Mouse (Mus musculus) lung, embryonic 15.5 days (tissue): ENCODE data around the gene Smim15. TPM values are rescaled to one million over a fixed set of nuclear protein-coding genes. Genes with fewer than 3 reads are reported as not detected.

ENCODE experiments used
- ATAC-seq: fragments of 200-750 bp; cut with Nextera tagmentation; 2 replicates; pipeline ENCODE4 v1.8.0; 2017; ENCODE audit warnings: moderate number of reproducible peaks, borderline replicate concordance; ENCODE audit not compliant: low FRiP score, low TSS enrichment; ENCODE audit errors: extremely low read depth
- H3K27ac ChIP-seq: fragments of 300-500 bp; sonication (generic); 2 replicates; pipeline ENCODE4 v1.5.1; 2015; ENCODE audit warnings: moderate library complexity, mild to moderate bottlenecking, inconsistent platforms
- H3K27me3 ChIP-seq: fragments of 300-500 bp; sonication (generic); 2 replicates; pipeline ENCODE4 v1.6.1; 2015; ENCODE audit warnings: inconsistent platforms
- H3K36me3 ChIP-seq: fragments of 300-500 bp; sonication (generic); 2 replicates; pipeline ENCODE4 v1.6.1; 2015; ENCODE audit warnings: inconsistent platforms
- H3K4me1 ChIP-seq: fragments of 300-500 bp; sonication (generic); 2 replicates; pipeline ENCODE4 v1.6.1; 2015; ENCODE audit warnings: inconsistent platforms
- H3K4me2 ChIP-seq: fragments of 300-500 bp; sonication (generic); 2 replicates; pipeline ENCODE4 v1.6.1; 2015; ENCODE audit warnings: inconsistent platforms, mild to moderate bottlenecking, moderate library complexity
- H3K4me3 ChIP-seq: fragments of 300-500 bp; sonication (generic); 2 replicates; pipeline ENCODE4 v1.5.1; 2015; ENCODE audit warnings: mild to moderate bottlenecking, inconsistent platforms
- H3K9ac ChIP-seq: fragments of 300-500 bp; sonication (generic); 2 replicates; pipeline ENCODE4 v1.6.1; 2015; ENCODE audit warnings: inconsistent platforms
- H3K9me3 ChIP-seq: fragments of 300-500 bp; sonication (generic); 2 replicates; pipeline ENCODE4 v1.6.1; 2016; ENCODE audit warnings: inconsistent platforms
- WGBS: fragments of 180-500 bp; shearing (Covaris S2); methylation state at CpG from one replicate; pipeline ENCODE4 v1.1.7; 2015; 5-methylcytosine and 5-hydroxymethylcytosine counted together
- polyA plus RNA-seq: library from polyadenylated mRNA; unstranded; fragments of >200 nt; fragmentation: Nextera tagmentation; extraction: Ambion mirVana; gene quantifications from 2 replicates; pipeline ENCODE4 v1.2.1, GENCODE M21; 2015

Smim15 gene
- polyA plus RNA-seq, 1 experiment from 2014 or later, result 69.7 TPM

DNA sequence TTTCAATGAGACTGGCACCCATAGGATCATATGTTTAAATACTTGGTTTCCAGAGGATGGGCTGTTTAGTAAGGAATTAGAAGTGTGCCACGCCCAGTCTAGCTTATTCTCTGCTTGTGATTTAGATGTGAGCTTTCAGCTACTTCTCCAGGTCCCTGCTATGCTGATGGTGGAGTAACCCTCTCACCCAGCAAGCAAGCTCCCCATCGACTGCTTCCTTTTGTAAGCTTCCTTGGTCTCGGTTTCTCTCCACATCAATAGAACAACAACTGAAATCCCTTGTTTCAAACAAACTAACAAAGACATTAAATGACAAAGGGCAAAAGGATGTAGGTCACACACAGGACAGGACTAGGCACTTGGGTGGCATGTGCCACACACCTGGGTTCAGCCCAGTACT is 3.8 kb upstream of the Smim15 start:
- no peaks in the 10 kb centered on the region for H3K9me3 ChIP-seq
- no peak overlapping the region for H3K4me3 ChIP-seq
- no peak overlapping the region for H3K9ac ChIP-seq
- ATAC-seq, result no peak
- no peaks in the 10 kb centered on the region for H3K27me3 ChIP-seq
- no peaks in the 10 kb centered on the region for H3K36me3 ChIP-seq
- no peak overlapping the region for H3K4me2 ChIP-seq
- WGBS, result 69% methylated on average over 3 of the region's 3 CpGs
- H3K27ac ChIP-seq, result no peak overlapping the region
- peaks cover 31% of the 10 kb centered on the region for H3K4me1 ChIP-seq

DNA sequence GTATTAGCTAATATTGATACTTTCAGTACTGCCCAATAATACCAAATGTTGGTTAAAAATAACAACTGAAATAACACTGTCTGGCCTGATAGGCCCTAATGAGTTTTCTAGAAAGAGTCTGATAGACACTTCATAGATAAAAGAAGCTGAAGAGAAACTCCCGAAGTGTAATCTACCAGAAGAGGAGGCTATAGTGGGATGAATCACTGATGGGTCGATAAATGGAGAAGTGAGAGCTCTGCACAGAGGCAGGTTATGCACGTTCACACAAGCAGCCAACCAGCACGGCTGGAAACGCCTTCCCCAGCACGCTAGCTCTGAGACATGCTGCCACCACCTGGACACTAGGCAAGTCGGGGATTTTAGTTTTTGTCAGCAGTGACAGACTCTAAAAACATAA is 2.9 kb upstream of the Smim15 start:
- peak overlapping the region; percentile 25; the same call in 1 of the 2 replicates for H3K4me2 ChIP-seq

DNA sequence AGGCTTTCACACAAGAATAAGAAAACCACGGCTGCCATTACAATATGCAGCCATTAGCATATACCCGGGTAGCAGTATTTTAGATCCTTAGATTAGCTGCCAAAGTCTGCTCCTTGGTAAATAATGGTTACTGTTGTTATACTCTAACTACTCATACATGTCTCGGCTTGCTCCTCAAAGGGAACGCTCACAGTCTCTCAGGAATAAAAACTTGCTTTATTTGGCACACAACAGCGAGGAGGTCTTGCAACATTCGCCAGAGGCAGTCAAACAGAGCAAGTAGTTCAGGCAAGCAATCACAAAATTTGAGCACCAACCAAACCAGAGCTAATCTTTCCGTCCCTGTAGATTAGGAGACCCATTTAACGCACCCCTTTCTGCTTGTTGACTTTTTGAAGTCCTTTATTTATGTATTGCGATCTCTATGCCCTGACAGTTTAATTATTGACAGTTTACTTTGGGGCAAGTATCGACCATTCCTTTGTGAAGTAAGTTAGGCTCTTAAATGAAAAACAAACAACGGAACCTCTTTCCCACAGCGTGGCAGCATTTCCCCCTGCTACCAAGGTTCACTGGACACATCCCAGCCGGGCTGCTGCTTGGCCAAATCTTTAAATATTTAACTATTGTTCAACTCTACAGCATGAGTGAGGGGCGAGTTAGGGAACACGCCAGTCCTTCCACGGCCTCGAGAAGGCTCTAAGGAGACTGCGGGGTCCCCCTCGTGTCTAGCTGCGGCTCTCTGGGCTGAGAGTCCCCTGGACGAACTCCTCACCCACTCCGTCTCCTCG is 620 bp upstream of the Smim15 start:
- peak overlapping the region; percentile 96 for H3K9ac ChIP-seq
- peak overlapping the region; percentile 97 for H3K27ac ChIP-seq
- WGBS, result 2% methylated on average over 23 of the region's 23 CpGs
- peak; percentile 48 for ATAC-seq
- peaks cover 9% of the 10 kb centered on the region; the same call in 1 of the 2 replicates for H3K36me3 ChIP-seq
- H3K4me2 ChIP-seq, result peak overlapping the region; percentile 72
- H3K27me3 ChIP-seq, result no peaks in the 10 kb centered on the region
- no peaks in the 10 kb centered on the region for H3K9me3 ChIP-seq
- H3K4me1 ChIP-seq, result peaks cover 40% of the 10 kb centered on the region
- H3K4me3 ChIP-seq, result peak overlapping the region; percentile 83

More for the DNA sequence above, 2.9 kb upstream of the Smim15 start:
- no peak overlapping the region for H3K9ac ChIP-seq
- H3K36me3 ChIP-seq, result 0 out of 2 replicates have a peak, but pooled peaks cover 2% of the 10 kb centered on the region
- ATAC-seq, result 0 out of 2 replicates have a peak, but pooled peaks have one; percentile 28
- no peaks in the 10 kb centered on the region for H3K9me3 ChIP-seq
- 2% methylated on average over 7 of the region's 7 CpGs for WGBS
- no peak overlapping the region for H3K4me3 ChIP-seq
- H3K4me1 ChIP-seq, result peaks cover 37% of the 10 kb centered on the region
- H3K27me3 ChIP-seq, result no peaks in the 10 kb centered on the region
- 0 out of 2 replicates have a peak overlapping the region, but pooled peaks have one; percentile 16 for H3K27ac ChIP-seq

DNA sequence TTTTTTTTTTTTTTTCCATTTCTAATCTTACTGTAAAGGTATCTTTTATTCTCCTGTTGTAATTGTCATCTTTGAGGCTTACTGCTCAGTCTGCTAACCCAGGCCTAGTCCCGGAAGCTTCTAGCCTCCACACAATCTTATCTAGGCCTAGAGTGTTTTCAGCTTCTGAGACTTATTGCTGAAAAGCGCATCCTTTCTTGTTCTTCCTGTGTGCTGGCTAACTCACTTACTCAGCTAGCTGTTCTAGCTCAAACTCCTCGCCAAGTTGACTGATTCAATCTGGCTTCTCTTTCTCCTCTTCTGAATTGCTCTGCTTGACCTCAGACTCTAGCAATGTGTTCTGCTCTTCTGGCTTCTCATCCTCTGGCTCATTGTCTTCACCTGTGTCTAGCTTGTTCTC is 1.4 kb downstream of the Smim15 start:
- ATAC-seq, result no peak
- Histone ChIP-seq H3K27ac (no peak overlapping the region), H3K4me3 (no peak overlapping the region), H3K9me3 (no peaks in the 10 kb centered on the region), H3K9ac (no peak overlapping the region), H3K4me1 (peaks cover 38% of the 10 kb centered on the region), H3K36me3 (peaks cover 9% of the 10 kb centered on the region; the same call in 1 of the 2 replicates), H3K4me2 (peak overlapping the region; percentile 29), H3K27me3 (no peaks in the 10 kb centered on the region)
- WGBS, result 71% methylated on average over 3 of the region's 3 CpGs

DNA sequence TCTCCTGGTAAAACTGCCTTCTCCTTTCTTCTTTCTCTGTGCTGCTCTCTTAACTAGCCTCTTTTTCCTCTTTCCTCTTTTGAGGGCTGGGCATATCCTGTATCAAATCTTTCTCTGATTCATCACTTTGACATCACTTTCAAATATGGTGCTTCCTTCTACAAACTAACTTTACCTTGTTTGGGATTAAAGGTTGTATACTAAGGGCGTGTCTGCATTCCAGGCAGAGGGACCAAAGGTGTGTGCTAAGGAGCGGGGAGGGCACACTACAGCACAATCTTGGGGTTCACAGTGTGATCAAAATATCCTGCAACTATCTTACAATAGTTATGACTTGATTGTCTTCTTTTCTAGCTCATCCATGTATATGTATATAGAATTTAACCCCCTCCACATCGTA is 1.8 kb downstream of the Smim15 start:
- Histone ChIP-seq H3K9me3 (no peaks in the 10 kb centered on the region), H3K9ac (no peak overlapping the region), H3K4me1 (peaks cover 34% of the 10 kb centered on the region), H3K36me3 (peaks cover 9% of the 10 kb centered on the region; the same call in 1 of the 2 replicates), H3K27me3 (no peaks in the 10 kb centered on the region), H3K4me3 (no peak overlapping the region), H3K4me2 (peak overlapping the region; percentile 29), H3K27ac (no peak overlapping the region)
- ATAC-seq, result no peak
- WGBS, result 86% methylated on average over 3 of the region's 3 CpGs

DNA sequence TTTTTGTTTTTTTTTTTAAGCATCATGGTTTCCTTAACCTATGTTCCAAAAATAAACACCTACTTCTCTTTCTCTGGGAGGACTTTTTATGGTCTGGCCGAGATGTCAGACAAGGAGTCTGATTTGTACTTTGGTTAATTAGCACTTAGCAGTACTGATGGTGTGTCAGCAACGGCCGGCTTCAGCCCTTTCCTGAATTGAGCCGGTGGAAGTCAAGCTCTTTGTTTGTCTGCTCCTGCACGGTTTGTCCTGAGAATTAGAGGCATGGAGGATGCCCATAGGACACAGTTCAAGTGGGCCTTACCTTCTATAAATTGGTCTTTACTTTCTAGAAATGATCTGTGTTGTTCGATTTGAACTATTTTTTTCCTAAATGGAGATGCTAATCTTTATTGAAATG is 2.6 kb downstream of the Smim15 start:
- H3K36me3 ChIP-seq, result peaks cover 9% of the 10 kb centered on the region; the same call in 1 of the 2 replicates
- no peaks in the 10 kb centered on the region for H3K9me3 ChIP-seq
- no peaks in the 10 kb centered on the region for H3K27me3 ChIP-seq
- no peak for ATAC-seq
- H3K4me1 ChIP-seq, result peaks cover 26% of the 10 kb centered on the region
- 76% methylated on average over 6 of the region's 6 CpGs for WGBS
- no peak overlapping the region for H3K9ac ChIP-seq
- H3K4me2 ChIP-seq, result no peak overlapping the region
- no peak overlapping the region for H3K4me3 ChIP-seq
- H3K27ac ChIP-seq, result no peak overlapping the region

DNA sequence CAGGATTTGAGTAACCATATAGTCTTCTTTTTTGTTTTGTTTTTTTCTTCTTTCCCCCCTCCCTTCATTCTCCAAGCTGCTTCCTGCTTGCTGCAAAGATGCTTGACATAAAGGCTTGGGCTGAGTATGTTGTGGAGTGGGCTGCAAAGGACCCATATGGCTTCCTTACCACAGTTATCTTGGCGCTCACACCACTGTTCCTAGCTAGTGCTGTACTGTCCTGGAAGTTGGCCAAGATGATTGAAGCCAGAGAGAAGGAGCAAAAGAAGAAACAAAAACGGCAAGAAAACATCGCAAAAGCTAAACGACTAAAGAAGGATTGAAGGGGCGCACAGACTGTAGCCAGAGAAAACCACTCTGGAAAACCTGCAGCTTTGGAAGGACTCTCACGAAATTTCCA is 3.1 kb downstream of the Smim15 start:
- no peaks in the 10 kb centered on the region for H3K9me3 ChIP-seq
- WGBS, result 56% methylated on average over 6 of the region's 6 CpGs
- H3K36me3 ChIP-seq, result peaks cover 11% of the 10 kb centered on the region; the same call in 1 of the 2 replicates
- no peaks in the 10 kb centered on the region for H3K27me3 ChIP-seq
- H3K4me2 ChIP-seq, result no peak overlapping the region
- H3K27ac ChIP-seq, result no peak overlapping the region
- no peak overlapping the region for H3K9ac ChIP-seq
- H3K4me1 ChIP-seq, result peaks cover 23% of the 10 kb centered on the region
- ATAC-seq, result no peak
- H3K4me3 ChIP-seq, result no peak overlapping the region

DNA sequence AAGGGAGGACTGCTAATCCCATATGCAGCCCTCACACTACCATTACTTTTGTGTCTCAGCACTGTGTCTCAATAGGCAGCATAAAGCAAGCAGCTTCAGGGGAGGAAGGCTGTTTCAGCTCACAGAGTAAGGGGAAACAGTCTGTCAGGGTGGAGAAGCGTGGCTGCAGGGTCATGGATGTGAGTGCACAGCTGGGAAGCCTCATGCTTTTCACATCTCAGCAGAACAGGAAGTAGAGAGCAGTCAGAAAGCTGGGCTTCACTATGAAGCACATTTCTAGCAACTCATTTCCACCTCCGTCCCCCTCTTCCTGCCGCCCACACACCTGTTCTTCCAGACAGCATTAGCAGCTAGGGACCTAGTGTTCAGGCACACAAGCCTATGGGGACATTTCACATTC is 12.7 kb downstream of the Smim15 start:
- H3K9me3 ChIP-seq, result no peaks in the 10 kb centered on the region
- WGBS, result 31% methylated on average over 3 of the region's 3 CpGs
- H3K36me3 ChIP-seq, result 0 out of 2 replicates have a peak, but pooled peaks cover 5% of the 10 kb centered on the region
- H3K4me2 ChIP-seq, result no peak overlapping the region
- no peak overlapping the region for H3K4me3 ChIP-seq
- no peak overlapping the region for H3K9ac ChIP-seq
- H3K27ac ChIP-seq, result peak overlapping the region; percentile 69
- H3K27me3 ChIP-seq, result no peaks in the 10 kb centered on the region
- peaks cover 31% of the 10 kb centered on the region for H3K4me1 ChIP-seq
- ATAC-seq, result peak; percentile 83

DNA sequence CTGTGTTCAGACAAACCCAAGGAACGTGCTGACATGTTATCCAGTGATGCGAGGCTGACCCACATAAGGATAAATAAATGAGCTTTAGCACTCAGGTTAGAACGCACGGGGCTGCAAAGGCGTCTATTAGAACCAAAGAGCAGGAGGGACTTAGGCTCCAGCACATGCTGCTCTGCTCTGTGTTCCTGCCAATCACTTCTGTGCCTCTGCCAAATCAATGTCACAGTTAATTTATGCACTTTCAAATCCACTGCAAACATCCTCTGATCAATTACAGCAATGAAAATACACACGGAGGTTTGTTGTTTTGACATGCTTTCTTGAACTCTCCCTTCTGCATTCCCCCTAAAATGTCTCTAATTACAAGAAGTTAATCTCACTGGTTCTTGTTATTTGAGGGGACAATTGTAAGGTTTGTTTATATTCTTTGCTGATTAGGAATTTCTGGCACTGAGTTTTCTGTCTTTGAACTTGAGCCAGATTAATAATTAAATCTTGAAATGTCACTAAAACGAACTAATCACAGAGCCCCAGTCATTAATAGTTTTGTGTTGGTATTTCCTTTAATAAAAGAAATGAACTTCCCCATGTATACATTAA is 16.1 kb downstream of the Smim15 start:
- WGBS, result 30% methylated on average over 7 of the region's 7 CpGs
- H3K27ac ChIP-seq, result peak overlapping the region; percentile 57
- no peak overlapping the region for H3K4me3 ChIP-seq

DNA sequence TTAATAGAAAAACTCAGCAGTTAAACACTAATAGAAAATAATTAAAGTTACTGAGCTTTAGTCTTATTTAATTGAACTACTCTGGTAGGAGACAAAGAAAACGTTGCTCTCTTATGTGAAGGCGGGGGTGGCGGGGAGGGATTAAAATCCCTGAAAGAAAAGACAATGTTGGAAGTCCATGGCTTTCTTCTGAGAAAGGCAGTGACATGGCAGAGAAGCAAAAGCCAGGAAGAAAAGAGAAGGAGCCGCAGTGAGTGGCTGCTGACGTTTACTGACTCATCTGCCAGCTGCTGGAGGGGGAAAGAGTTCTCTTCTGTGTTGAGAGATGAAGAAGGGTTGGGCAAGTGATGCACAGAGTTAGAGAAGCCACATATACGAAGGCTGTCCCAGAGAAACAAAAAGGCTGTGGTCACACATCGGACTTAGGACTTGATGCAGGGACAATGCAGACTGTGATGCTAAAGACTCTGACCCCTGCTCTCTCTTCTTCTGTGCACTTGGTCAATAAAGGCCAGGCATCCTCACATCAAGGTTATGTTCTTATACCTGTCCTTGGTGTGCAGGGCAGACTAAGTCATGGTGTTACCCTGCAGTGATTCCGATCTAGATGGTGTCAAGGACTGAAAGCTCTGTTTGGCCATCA is 16.8 kb downstream of the Smim15 start:
- Histone ChIP-seq H3K9ac (no peak overlapping the region), H3K27me3 (no peaks in the 10 kb centered on the region), H3K36me3 (no peaks in the 10 kb centered on the region), H3K4me1 (peaks cover 50% of the 10 kb centered on the region), H3K4me2 (no peak overlapping the region), H3K9me3 (no peaks in the 10 kb centered on the region), H3K27ac (peak overlapping the region; percentile 59), H3K4me3 (no peak overlapping the region)
- 58% methylated on average over 8 of the region's 8 CpGs for WGBS
- ATAC-seq, result no peak

More for the DNA sequence above, 16.1 kb downstream of the Smim15 start:
- peaks cover 50% of the 10 kb centered on the region for H3K4me1 ChIP-seq
- no peak for ATAC-seq
- no peak overlapping the region for H3K4me2 ChIP-seq
- no peak overlapping the region for H3K9ac ChIP-seq
- H3K27me3 ChIP-seq, result no peaks in the 10 kb centered on the region
- no peaks in the 10 kb centered on the region for H3K9me3 ChIP-seq
- H3K36me3 ChIP-seq, result no peaks in the 10 kb centered on the region

DNA sequence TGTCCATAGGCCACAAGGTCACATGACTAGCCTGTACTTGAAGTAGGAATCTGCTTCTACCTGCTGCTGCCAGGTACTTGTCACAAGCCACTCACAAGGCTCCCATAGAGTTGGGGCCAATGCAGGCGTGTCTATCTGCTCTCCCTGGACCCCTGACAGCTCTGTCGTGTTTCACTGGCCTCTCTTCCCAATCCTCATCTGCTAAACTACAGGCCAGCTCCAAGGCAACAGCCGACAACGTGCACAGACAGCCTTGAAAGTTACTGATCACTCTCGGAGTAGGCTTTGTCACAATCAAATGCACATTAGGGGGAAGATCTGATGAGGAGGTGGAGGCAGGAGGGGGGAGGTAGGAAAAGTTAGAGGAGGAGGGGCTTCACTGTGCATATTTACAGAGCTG is 18.7 kb downstream of the Smim15 start:
- Histone ChIP-seq H3K36me3 (no peaks in the 10 kb centered on the region), H3K4me2 (no peak overlapping the region), H3K27ac (peak overlapping the region; percentile 67), H3K4me3 (no peak overlapping the region), H3K9ac (no peak overlapping the region), H3K27me3 (no peaks in the 10 kb centered on the region), H3K4me1 (peaks cover 37% of the 10 kb centered on the region), H3K9me3 (no peaks in the 10 kb centered on the region)
- WGBS, result 25% methylated on average over 5 of the region's 5 CpGs
- ATAC-seq, result peak; percentile 28; the same call in 1 of the 2 replicates
